Mouse (Mus musculus) left cerebral cortex, postnatal 14 days (tissue): ENCODE results near the gene Faf1. TPM values are rescaled to one million over a fixed set of nuclear protein-coding genes. Genes with fewer than 3 reads are reported as not detected.

Source experiments
- DNase-seq, 2 experiments: peaks; one replicate each; pipeline ENCODE4 v3.0.0; 2021 to 2022; ENCODE audit warnings: low spot score in 2 of 2, mixed read lengths in 1 of 2
- intact Hi-C: fragments of 180-260 bp; cut with DNase I; formaldehyde crosslinking; loops from one replicate; pipeline ENCODE4 v1.15.1; 2025
- total RNA-seq, 2 experiments: library from RNA; stranded (reverse); gene quantifications; 2 replicates each; pipeline ENCODE4 v1.2.3; 2021

Gene Faf1
- total RNA-seq, 2 experiments from 2014 or later = 23.5 to 26.9 TPM

DNA sequence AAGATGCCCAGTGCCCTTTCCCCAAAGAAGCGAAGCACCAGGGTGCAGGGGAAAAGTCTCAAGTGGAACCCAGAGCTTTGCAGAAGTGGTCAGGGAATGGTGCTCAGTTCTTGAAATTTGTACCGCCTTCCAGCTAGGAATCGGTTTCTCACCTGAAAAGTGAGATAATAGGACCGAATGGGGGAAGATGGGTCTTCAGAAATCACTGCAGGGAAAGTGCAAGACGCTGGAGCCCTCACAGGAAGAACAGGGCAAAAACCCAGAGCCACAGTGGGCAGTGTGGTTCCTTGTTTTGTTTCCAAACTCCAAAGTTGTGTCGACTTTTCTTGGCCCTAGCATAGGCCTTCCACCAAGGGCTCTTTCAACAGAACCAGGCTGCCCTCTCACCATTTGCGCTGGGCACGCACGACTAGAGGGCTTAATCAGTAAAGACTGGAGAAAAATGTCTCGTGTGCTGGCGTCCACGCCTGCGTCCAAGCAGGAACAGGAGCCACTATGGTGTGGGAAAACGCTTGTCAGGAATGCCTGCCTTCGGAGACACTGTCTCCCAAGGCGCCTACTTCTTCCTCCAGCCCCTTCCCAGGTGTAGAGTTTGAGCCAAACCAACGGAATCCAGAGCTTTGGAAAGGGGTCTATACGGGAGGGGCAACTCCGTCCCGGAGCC is 297.7 kb downstream of the Faf1 start:
- intact Hi-C loops = no loop called here

DNA sequence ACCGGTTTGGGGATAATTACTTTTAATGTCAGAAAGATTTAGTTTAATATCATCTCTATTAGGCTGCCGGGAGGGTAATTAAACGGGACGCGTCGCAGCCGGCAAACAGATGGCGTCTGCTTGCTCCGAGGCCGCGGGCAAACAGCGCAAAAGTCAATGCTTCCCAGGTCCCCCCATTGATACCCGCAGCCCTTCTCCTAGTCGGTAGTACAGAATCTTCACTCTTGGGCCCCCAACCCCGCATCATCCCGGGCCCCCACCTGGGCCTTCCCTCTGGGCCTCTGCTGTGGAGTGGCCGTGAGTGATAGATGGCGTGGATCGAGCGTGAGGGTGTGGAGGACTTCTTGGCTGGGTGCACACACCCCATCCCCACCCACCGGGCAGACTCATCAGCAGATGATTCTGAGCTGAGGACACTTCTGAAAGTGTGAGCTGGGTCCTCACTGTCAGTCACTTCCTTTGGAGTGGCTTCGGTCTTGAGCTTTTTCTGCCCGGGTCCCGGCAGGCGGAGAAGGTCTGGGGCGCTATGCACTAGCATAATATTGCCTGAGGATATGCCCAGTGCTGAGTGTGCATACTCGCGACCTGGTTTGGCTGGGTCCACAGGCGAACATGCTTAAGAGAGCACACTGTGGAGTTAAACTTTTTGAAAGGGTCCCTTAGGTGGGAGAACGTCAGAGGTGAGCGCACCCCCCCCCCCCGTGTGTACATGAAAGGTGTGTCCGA is 298.4 kb downstream of the Faf1 start:
- intact Hi-C loops = loop anchor here (5.0 kb wide), 1 partner anchor 318 kb away; no protein-coding TSS in a partner anchor
- DNase-seq = no peak

More for the DNA sequence above, 297.7 kb downstream of the Faf1 start:
- DNase-seq = no peak

DNA sequence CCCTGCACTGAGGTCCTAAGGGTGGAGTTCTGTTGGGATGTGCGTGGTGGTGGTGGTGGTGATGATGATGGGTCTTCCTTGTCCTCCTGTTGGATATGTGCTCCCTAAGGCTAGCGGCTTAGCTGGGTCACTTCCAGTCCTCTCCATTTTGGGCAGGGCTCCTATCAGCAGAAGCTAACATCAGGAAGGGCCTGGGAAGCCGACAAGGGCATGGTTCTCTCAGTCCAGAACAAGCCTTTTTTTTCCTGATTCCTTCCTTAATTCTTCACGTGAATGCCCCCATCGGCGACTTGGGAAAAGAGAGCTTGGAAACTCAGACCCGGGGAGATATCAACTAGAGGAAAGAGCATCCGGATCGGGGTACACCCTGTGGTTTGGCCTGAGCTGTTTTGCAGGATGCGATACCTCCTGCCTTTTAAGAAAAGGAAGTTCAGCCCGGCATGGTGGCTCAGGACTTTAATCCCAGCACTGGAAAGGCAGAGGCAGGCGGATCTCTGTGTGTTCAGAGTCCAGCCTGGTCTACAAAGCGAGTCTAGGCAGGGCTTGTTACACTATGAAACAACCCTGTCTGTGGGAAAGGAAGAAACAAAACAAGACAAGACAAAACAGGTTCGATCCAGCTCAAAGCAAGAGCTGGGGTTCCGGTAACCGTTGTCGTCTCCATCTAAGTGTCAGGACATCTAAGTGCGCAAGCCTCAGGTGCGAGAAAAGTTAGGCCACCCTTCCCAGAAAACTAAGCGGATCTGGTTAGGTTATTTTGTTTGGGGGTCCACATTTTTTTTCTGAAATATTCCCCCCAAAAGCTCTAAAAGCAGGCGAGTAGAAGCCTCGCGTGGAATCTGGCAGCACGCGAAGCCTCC is 299.2 kb downstream of the Faf1 start:
- intact Hi-C loops = loop anchor here (5.0 kb wide), 1 partner anchor 318 kb away; no protein-coding TSS in a partner anchor
- DNase-seq = no peak

DNA sequence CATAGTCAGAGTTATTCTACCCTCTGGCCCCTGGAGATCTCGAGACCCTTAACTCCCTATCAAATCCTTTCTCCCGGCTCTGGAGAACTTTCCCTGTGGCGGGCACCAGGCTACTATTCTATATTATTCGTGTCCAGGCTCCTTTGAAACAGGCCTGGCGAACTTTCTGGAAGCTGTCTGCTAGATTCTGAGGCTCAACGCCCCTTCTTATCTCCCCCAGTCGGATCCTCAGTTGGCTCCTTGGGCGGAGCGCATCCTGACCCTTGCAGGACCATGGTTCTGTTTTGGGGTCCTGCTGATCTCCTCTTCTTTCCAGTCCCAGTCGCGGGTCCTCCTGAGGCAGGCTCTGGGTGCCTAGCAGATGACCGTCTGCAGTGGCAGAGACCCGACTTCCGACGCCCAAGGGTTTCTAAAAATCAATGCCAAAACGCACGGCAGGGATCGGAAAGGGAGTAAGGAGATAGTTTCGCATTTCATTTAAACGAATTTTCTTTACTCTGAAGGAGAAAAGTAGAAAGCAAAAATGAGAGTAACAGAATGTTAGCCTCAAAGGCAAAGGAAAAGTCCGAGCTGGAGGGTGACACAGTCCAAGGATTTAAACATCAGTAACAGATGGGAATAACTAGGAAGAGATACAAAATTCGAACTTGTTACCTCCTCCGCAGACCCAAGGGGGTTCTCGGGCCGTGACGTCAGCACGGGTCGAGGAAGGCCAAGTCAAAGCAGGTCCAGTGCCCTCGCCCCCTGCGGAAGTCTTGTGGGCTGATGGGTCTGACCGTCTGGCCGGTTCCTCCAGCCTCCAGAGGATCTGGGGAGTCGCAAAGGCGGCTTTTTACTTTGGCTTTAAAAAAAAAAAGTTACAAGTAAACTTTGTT is 300.1 kb downstream of the Faf1 start:
- DNase-seq = no peak
- intact Hi-C loops = loop anchor here (5.0 kb wide), 1 partner anchor 319 kb away; no protein-coding TSS in a partner anchor

DNA sequence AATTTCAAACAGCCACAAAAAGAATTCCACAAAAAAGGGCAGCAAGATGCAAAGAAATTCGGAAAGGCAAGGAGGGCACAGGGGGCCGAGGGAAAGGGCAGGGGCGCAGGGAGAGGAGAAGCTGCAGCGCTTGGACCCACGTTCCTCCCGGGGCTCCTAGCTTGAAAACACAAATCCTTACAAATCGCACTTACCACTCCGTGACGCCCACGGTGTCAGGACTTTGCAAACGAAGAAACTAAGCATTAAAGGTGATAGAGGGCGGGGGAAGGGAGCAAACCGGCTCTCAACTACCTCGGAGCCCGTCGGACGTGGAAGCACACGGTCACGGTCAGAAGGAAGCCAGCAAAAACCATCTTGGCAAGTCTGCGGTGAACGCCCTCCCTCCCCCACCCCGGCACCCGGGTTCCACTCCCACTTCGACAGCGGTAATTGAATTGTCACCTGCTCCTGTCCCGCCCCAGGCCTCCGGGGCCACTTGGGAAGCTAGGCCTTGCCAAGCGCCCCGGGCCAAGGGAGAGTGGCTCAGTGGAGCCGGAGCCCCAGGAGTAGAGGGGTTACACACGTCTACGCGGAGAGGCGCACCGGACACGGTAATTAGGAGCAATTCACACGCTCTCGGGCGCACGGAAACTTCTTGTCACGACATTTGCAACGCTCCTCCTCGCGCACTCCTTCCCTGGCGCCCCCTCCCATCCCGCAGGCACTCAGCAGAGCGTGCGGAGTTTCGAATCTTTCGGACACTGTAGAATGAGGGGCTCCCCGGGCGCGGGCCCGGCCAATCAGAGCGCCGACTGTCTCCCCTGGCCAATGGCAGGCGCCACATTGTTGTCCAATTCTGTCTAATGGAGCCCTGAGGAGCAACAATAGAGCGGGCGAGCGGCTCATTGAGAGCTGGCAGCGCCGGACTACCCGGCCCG is 301.0 kb downstream of the Faf1 start, which contains the start of gene Dmrta2:
Gene Dmrta2, plus strand, starts transcription at position 906 of the 920 bp plus-strand sequence.
- DNase-seq = peak in 1 of 2 experiments; percentile 51
- intact Hi-C loops = loop anchor here (5.0 kb wide), 1 partner anchor 320 kb away; no protein-coding TSS in a partner anchor

DNA sequence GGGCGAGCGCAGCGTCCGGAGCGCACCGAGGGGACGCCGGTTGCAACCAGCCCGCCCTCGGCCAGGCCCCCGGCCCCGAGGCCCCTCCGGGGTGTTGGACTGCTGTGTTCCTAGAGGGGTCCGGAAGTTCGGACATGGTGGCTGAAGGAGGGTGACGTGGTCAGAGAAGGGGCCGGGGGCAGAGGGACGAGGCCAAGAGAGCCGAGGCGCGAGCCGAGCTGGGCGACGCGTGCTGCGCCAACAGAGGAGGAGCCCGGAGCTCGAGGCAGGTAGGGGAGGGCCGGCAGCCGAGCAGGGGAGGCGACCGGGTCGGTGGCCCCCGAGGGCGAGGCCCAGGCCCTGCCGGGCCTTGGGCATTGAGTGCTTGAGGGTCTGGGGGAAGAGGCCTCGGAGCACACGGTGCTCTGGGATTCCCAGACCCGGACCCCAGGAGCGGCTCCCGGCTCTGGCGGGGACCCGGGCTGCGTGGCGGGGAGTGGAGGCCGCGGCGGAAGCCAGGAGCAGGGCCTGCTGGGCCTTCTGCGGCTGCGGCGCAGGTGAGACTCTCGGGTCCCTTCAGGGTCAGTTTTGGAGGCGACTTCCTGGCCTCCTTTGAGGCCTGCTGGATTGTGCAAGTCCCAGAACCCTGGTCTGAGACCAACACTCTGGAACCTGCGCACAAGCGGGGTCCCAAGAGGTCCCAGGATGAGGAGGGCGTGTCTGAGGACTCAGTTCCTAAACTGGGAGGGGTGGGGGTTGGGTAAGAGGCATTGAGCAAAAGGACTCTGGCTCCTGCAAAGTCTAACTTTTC is 301.9 kb downstream of the Faf1 start:
- no peak for DNase-seq
- intact Hi-C loops = loop anchor here (5.0 kb wide), 1 partner anchor 321 kb away; no protein-coding TSS in a partner anchor

DNA sequence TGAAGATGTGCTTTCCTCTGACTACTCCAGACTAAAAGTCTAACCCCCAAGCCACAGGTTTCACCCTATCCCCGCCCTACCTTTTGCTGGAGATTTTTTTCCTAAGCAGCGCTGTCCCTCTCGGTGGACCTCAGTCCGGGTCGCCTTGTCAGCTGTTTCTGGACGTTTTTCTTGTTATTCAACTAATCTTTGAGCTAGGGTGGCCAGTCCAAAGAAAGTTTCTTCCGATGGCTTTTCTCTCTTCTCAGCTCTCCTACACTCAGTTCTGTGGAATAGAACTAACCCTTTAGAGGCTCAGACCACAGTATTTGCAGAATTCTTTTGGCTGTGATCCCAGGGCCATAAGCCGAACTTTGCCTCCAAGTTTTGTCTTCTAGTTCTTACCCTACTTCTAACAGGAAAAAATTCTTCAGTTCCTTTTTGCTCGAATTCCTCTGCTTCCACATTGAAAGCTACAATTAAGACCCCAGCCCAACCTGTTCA is 302.5 kb downstream of the Faf1 start:
- DNase-seq = no peak
- intact Hi-C loops = loop anchor here (5.0 kb wide), 1 partner anchor 322 kb away; no protein-coding TSS in a partner anchor

DNA sequence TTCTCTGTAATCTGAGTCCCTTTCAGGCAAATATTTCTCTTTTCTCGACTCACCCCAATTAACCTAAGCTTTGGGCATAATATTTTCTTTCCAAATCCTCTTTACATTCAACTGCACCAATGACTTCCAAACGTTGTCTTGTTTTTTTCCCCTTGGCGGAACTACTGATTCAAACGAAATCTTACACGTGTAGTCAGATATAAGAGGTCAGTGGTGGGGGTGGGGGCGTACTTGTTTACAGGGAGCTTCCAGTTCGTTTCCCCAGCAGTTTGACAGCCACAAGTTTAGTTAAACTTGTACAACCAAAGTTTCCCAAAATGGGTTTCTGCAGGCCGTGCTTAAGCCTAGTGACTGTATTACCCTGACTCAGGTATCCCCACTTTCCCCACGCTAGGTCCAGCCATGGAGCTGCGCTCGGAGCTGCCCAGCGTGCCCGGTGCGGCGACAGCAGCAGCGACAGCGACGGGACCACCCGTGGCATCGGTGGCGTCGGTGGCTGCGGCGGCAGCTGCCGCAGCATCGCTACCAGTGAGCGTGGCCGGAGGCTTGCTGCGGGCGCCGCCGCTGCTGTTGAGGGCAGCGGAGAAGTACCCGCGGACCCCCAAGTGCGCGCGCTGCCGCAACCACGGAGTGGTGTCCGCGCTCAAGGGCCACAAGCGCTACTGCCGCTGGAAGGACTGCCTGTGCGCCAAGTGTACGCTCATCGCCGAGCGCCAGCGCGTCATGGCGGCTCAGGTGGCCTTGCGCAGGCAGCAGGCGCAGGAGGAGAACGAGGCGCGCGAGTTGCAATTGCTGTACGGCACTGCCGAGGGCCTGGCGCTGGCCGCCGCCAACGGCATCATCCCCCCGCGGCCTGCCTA is 303.3 kb downstream of the Faf1 start:
- DNase-seq = no peak
- intact Hi-C loops = loop anchor here (5.0 kb wide), 3 partner anchors 217 to 322 kb away; no protein-coding TSS in a partner anchor

DNA sequence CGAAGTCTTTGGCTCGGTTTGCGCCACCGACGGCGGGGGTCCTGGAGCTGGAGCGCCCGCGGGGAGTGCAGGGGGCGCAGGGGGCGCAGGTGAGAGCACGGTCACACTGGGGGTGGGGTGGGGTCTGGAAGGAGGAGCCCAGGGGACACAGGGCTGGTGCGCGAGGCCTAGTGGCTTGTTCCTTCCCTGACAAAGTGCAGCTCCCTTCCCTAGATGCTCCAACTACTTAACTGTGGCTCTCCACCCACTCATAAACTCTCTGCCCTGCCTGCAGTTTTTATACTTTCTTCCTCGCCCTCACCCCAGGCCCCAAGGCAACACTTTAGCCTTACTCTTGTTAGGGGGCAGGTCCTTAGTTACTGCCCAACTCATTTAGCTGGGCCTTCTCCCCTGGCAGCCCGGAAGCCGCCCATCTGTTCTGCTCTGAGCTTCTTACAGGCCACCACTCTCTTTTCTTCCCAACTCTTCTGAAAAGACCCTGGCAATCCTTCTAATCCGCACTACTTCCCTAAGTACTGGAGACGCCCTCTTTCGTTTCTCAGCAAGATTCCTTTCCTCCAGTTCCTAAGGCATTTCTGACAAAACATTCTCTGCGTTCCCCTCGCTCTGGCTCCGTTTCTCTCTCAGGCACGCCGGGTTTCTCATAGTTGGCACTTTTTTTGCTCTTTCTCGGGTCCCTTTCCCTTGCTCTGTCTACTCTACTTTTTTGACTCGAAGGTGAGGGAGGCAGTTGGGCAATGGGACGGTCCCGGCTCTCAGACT is 304.1 kb downstream of the Faf1 start:
- no peak for DNase-seq
- intact Hi-C loops = loop anchor here (5.0 kb wide), 2 partner anchors 218 to 307 kb away; no protein-coding TSS in a partner anchor

DNA sequence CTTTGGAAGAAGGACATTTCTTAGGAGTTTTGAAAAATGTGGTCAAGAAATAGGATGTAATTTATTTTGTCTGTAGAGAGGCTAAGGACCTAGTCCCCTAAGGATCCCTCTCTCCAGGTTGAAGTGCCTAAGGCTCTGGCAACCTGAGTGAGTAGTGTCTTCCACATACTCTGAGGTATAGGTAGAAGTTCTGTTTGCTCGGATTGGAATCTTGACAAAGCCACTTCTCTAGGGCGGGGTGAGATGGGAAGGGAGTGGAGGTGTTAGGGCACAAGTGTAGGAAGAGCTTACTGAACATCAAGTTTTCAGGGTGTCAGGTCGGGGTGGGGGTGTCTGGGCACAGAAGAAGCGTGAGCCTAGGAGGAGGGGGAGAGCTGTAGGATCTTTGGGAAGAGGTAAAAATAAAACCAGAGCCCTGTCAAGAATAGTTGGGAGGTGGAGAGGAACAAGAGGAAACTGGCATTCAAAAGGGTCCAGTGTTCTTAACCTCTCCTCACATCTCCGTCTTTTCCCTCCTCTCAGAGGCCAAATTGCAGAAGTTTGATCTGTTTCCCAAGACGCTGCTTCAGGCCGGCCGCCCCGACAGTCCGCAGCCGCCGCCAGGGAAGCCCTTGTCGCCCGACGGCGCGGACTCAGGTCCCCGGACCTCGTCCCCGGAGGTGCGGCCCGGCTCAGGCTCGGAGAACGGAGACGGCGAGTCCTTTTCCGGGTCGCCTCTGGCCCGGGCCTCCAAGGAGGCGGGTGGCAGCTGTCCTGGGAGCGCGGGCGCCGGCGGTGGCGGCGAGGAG is 304.9 kb downstream of the Faf1 start:
- DNase-seq = no peak
- intact Hi-C loops = loop anchor here (5.0 kb wide), 2 partner anchors 219 to 306 kb away; no protein-coding TSS in a partner anchor

DNA sequence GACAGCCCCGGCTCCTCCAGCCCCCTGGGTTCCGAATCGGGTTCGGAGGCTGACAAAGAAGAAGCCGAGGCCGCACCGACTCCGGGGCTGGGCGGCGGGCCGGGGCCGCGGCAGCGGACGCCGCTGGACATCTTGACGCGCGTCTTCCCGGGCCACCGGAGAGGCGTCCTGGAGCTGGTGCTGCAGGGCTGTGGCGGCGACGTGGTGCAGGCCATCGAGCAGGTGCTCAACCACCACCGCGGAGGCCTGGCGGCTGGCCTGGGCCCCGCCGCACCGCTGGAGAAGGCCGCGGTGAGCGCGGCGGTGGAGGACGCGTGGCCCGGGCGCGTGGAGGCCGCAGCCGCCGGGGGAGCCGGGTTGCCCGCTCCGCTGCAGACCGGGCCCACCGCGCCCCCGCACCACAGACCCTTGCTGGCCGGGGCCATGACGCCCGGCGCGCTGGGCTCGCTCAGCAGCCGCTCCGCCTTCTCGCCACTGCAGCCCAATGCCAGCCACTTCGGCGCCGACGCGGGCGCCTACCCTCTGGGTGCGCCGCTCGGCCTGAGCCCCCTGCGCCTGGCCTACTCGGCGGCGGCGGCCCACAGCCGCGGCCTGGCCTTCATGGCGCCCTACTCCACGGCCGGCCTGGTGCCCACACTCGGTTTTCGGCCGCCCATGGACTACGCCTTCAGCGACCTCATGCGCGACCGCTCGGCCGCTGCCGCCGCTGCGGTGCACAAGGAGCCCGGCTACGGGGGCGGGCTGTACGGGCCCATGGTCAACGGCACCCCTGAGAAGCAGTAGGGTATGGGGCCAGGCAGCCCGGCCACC is 305.7 kb downstream of the Faf1 start:
- intact Hi-C loops = loop anchor here (5.0 kb wide), 2 partner anchors 220 to 305 kb away; no protein-coding TSS in a partner anchor
- no peak for DNase-seq

DNA sequence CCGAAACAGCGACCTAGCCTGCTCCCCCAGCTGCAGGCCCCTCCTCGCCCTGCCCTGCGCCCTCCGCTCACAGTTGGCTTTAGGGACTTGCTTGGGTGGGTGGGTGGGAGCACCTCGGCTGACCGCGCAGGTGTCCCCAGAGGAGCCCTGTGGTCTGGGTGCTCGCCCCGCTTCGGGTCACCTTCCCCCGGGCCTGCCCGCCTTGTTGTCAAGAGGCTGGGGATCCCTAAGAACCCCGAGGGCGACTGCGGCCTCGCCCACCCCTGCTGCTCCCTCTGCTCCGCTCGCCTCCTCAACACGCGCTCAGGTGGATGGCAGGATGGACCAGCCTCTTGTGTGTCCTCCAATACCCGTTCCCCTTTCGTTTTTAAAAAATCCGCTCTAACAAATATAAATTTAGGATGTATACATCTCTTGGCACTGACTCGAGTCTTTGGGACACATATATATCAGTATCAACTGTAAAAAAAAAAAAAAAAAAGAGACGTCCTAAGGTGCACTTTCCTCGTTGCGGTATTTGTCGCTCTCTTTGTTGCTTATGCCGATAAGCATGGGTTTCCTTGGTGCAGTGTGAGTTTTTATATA is 306.4 kb downstream of the Faf1 start:
- intact Hi-C loops = loop anchor here (5.0 kb wide), 2 partner anchors 220 to 305 kb away; no protein-coding TSS in a partner anchor
- no peak for DNase-seq
